Mouse (Mus musculus) lung, postnatal 0 days (tissue): ENCODE results near the gene Ifi211.
"Not testable (repeated sequence)": the region's sequence is repeated elsewhere in the genome, so short reads cannot be mapped to it uniquely, and the experiment has no call there.

Source experiments
- CTCF ChIP-seq: IDR thresholded peaks from 2 replicates; pipeline ENCODE4 v1.5.1; 2016; ENCODE audit warnings: antibody characterized with exemption, mild to moderate bottlenecking
- EP300 ChIP-seq: IDR thresholded peaks from 2 replicates; pipeline ENCODE4 v1.6.1; 2016; ENCODE audit warnings: antibody characterized with exemption, mild to moderate bottlenecking, control low read depth

DNA sequence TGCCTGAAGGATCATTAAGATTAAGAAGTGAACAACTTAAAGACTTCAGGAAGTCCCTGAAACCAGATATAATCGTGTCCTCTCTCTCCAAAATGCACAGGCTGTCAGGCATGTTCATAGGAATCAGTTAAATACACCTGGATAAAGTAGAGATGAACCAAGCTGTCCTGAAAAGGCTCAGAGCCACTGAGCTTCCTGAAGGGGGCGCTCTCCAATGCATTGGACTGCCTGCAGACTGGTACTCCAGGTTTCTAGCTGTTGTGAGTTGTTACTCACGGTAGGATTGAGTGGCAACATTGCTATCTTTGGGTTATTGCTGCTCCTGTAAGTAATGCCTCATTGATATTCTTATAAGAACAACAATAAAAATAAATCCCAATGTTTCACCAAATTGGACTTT is 6.4 kb upstream of the Ifi211 start:
- TF ChIP-seq EP300, CTCF: not testable (repeated sequence)
